Mouse (Mus musculus) stomach, embryonic 14.5 days (tissue): ENCODE results near the gene Olfr314. TPM values are rescaled to one million over a fixed set of nuclear protein-coding genes. Genes with fewer than 3 reads are reported as not detected.
"Not testable (repeated sequence)": the region's sequence is repeated elsewhere in the genome, so short reads cannot be mapped to it uniquely, and the experiment has no call there.

Experiments
- ATAC-seq: fragments of 200-750 bp; cut with Nextera tagmentation; 2 replicates; pipeline ENCODE4 v1.8.0; 2017; ENCODE audit warnings: low read depth, moderate TSS enrichment; ENCODE audit not compliant: insufficient number of reproducible peaks, insufficient read depth, low FRiP score
- H3K27ac ChIP-seq: fragments of 300-500 bp; sonication (generic); 2 replicates; pipeline ENCODE4 v1.5.1; 2014; ENCODE audit warnings: mild to moderate bottlenecking, low read length, moderate library complexity, mixed read lengths
- H3K27me3 ChIP-seq: fragments of 300-500 bp; sonication (generic); 2 replicates; pipeline ENCODE4 v1.6.1; 2014; ENCODE audit warnings: low read length, control low read depth, mixed read lengths; ENCODE audit not compliant: control insufficient read depth, insufficient read depth
- H3K36me3 ChIP-seq: fragments of 300-500 bp; sonication (generic); 2 replicates; pipeline ENCODE4 v1.6.1; 2014; ENCODE audit warnings: mild to moderate bottlenecking, control low read depth, low read length, moderate library complexity, mixed read lengths; ENCODE audit not compliant: control insufficient read depth, insufficient read depth
- H3K4me1 ChIP-seq: fragments of 300-500 bp; sonication (generic); 2 replicates; pipeline ENCODE4 v1.6.1; 2014; ENCODE audit warnings: low read length, control low read depth, mixed read lengths; ENCODE audit not compliant: control insufficient read depth, insufficient read depth
- H3K4me2 ChIP-seq: fragments of 300-500 bp; sonication (generic); replicated peaks from 2 replicates; pipeline ENCODE4 v1.6.1; 2014; ENCODE audit warnings: low read depth, low read length, control low read depth
- H3K4me3 ChIP-seq: fragments of 300-500 bp; sonication (generic); 2 replicates; pipeline ENCODE4 v1.5.1; 2014; ENCODE audit warnings: low read depth, low read length, control low read depth
- H3K9ac ChIP-seq: fragments of 300-500 bp; sonication (generic); replicated peaks from 2 replicates; pipeline ENCODE4 v1.6.1; 2014; ENCODE audit warnings: low read depth, mild to moderate bottlenecking, control low read depth, low read length, moderate library complexity, mixed read lengths
- H3K9me3 ChIP-seq: fragments of 300-500 bp; sonication (generic); 2 replicates; pipeline ENCODE4 v1.6.1; 2016; ENCODE audit warnings: low read depth, low read length, control low read depth; ENCODE audit not compliant: control insufficient read depth
- WGBS: fragments of 180-500 bp; shearing (Covaris S2); extraction: QIAGEN DNeasy Blood & Tissue Kit; methylation state at CpG from one replicate; pipeline ENCODE4 v1.1.7; 2014; 5-methylcytosine and 5-hydroxymethylcytosine counted together
- polyA plus RNA-seq: library from polyadenylated mRNA; unstranded; fragments of >200 nt; fragmentation: Nextera tagmentation; extraction: Ambion mirVana; gene quantifications from 2 replicates; pipeline ENCODE4 v1.2.1, GENCODE M21; 2014

Olfr314 gene
- polyA plus RNA-seq, result not detected in 2 replicates

DNA sequence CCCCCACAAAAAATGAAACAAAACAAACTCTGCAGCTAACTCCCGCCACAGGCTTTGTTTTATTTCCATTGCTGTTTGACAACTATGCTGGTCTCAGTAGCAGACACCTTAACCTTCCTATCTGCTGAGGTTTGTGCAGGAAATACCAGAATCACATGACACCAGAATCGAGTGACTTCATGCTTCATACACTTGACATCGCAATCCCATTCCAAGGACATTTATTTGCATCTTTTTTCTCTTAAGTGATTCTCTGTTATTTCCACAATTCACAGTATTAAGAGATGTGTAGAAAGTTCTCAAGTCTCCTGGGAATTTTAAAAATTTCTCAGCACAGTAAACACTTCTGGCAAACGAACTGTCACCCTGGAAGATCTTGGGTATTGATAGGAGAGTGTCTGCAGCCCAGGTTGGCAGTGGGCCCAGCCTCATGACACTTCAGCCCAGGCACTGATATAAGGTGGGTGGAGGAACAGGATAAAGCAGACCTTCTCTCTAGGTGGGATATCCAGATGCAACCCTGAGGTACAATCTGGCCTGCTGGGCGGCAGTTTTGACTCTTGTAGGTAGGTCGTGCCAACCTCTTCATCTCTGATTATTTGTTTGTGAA is at the start of gene Olfr314:
Gene Olfr314, plus strand, starts transcription at position 473 of the 610 bp plus-strand sequence.
- 68% methylated on average over 6 of the region's 6 CpGs for WGBS
- H3K9ac ChIP-seq, result no peak within 1 kb of the TSS
- H3K4me3 ChIP-seq, result no peak within 1 kb of the TSS
- H3K27me3 ChIP-seq, result no peaks in the 10 kb centered on the region
- no peak for ATAC-seq
- no peak within 1 kb of the TSS for H3K27ac ChIP-seq
- no peaks in the 10 kb centered on the region for H3K4me1 ChIP-seq
- H3K4me2 ChIP-seq, result no peak within 1 kb of the TSS
- no peaks in the 10 kb centered on the region for H3K36me3 ChIP-seq
- no peaks in the 10 kb centered on the region for H3K9me3 ChIP-seq

DNA sequence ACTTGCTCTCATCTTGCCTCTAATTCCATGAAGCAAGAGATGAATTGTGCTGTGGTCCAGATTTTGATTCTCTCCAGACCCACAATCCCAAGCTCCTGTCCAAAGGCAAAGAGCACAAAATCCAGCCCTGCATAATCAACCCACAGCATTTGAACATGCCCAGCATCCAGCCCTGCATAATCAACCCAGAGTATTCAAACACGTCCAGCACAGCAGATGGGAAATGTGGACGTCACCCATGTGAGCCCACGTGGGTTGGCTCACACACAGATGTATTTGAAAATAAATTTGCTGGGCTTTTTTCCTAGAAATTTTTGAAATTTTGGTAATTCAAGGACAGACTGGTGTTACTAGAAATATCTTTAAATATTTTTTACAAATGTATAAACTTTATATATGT is 49.4 kb upstream of the Olfr314 start:
- no peak overlapping the region for H3K9ac ChIP-seq
- no peak for ATAC-seq
- H3K36me3 ChIP-seq, result no peaks in the 10 kb centered on the region
- H3K4me2 ChIP-seq, result no peak overlapping the region
- no peaks in the 10 kb centered on the region for H3K4me1 ChIP-seq
- H3K27ac ChIP-seq, result no peak overlapping the region
- no peaks in the 10 kb centered on the region for H3K9me3 ChIP-seq
- no peak overlapping the region for H3K4me3 ChIP-seq
- no peaks in the 10 kb centered on the region for H3K27me3 ChIP-seq
- 60% methylated on average over 3 of the region's 3 CpGs for WGBS

DNA sequence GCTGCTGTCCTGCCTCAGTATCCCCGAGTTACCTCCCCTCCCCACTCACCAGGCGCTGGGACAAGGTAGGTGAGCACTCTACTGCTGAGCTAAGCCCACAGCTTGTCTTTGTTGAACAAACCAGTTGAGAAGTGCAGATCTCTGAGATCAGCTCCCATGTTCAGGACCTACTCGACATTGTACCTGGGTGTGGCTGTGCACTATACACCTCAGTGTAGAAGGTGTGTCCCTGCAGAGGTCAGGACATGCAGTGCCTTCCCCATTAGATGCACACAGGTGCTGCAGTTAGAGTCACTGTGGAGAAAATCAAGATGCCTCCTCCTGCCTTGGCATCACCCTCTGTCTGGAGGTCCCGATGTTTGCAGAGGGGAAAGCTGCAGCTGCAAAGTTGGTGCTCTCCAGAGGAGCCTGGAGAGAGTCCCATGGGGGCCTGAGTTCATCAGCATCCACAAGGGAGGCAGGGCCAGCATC is 43.9 kb upstream of the Olfr314 start, which contains the start of gene Olfr317:
Gene Olfr317, minus strand, starts transcription at position 421 of the 471 bp plus-strand sequence.
- no peaks in the 10 kb centered on the region for H3K27me3 ChIP-seq
- no peak within 1 kb of the TSS for H3K9ac ChIP-seq
- no peak within 1 kb of the TSS for H3K4me3 ChIP-seq
- no peak for ATAC-seq
- WGBS, result 63% methylated on average over 4 of the region's 4 CpGs
- H3K4me2 ChIP-seq, result no peak within 1 kb of the TSS
- no peak within 1 kb of the TSS for H3K27ac ChIP-seq
- no peaks in the 10 kb centered on the region for H3K4me1 ChIP-seq
- H3K36me3 ChIP-seq, result no peaks in the 10 kb centered on the region
- H3K9me3 ChIP-seq, result no peaks in the 10 kb centered on the region

DNA sequence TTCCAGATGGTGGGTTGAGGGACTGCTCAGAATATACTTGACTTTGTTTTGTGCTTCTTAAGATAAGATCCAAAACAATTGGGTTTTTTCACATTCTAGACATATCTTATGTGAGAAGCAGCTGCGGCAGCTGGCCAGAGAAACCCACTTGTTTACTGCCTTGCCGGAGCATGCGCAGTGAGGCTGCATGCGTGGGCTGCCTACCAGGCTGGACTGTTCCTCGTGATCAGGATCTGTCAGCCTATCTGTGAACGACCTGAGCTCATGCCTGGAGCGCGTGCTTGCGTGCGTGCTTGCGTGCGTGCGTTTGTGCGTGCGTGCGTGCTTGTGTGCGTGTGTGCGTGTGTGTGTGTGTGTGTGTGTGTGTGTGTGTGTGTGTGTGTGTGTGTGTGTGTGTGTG is 31.7 kb upstream of the Olfr314 start:
- ATAC-seq, H3K4me3 ChIP-seq, H3K9me3 ChIP-seq, H3K4me2 ChIP-seq, H3K4me1 ChIP-seq, H3K27me3 ChIP-seq, H3K9ac ChIP-seq, H3K27ac ChIP-seq, H3K36me3 ChIP-seq: not testable (repeated sequence)
- 78% methylated on average over 18 of the region's 18 CpGs for WGBS

DNA sequence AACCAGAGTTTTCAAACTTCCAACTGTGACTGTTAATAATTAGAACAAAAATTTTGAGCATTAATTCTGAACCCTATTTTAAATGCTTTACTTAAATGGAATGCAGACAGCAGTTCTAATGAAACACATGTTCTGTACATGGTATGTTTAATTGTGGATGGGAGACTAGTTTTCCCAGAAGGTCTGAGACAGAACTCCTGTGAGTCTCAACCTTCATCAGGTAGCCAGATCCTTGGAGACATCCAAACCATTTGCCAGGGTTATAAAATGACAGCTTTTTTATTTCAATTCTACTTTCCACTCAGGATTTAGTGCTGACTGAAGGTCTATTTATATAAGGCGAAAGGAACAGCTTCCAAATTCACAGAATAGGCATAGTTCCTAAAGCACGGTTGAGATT is 30.3 kb upstream of the Olfr314 start, which contains the start of gene Olfr316:
Gene Olfr316, plus strand, starts transcription at position 301 of the 400 bp plus-strand sequence.
- no peak within 1 kb of the TSS for H3K9ac ChIP-seq
- H3K27me3 ChIP-seq, result no peaks in the 10 kb centered on the region
- H3K4me1 ChIP-seq, result no peaks in the 10 kb centered on the region
- no peak within 1 kb of the TSS for H3K4me3 ChIP-seq
- ATAC-seq, result no peak
- H3K27ac ChIP-seq, result no peak within 1 kb of the TSS
- H3K36me3 ChIP-seq, result no peaks in the 10 kb centered on the region
- no peak within 1 kb of the TSS for H3K4me2 ChIP-seq
- no peaks in the 10 kb centered on the region for H3K9me3 ChIP-seq
- 79% methylated on average over 2 of the region's 2 CpGs for WGBS

DNA sequence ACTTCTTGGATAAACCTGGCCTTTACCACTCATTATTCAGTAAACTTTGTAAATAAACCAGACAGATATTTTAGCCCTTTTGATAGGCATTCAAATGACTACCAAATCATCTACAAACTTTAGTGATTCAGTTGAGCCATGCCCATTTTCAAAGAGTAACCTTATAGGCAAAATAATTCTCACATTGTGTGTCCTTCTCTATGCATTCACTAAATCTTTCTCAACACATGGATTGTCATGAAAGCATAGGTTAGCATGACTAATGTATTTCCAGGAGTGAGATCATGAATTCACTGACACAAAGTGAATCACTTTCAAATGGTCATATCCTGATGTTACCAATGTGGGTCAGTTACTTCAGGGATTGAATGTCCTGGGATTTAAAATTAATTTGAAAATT is 9.9 kb upstream of the Olfr314 start, which contains the start of gene Olfr315:
Gene Olfr315, plus strand, starts transcription at position 301 of the 400 bp plus-strand sequence.
- H3K36me3 ChIP-seq, result no peaks in the 10 kb centered on the region
- H3K4me2 ChIP-seq, result no peak within 1 kb of the TSS
- H3K9ac ChIP-seq, result no peak within 1 kb of the TSS
- H3K4me1 ChIP-seq, result no peaks in the 10 kb centered on the region
- no peak within 1 kb of the TSS for H3K4me3 ChIP-seq
- no peaks in the 10 kb centered on the region for H3K9me3 ChIP-seq
- H3K27me3 ChIP-seq, result no peaks in the 10 kb centered on the region
- no peak for ATAC-seq
- no peak within 1 kb of the TSS for H3K27ac ChIP-seq

DNA sequence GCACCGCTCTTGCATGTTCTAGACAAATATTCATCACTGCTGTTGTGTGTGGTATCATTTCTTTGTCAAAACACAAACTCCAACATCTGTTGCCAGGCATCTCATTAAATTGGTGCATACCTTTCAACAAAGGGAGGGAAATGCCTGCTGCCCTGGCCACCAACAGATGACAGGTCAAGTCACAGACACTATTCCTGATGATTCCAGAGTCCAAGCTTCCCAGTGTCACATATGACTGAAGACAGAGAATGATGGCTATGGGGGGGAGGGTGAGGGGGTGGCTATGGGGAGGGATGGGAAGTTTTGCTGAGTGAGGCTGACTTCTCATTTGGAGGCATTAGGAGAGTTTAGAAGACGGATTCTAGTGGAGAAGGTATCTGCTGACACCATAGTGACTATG is 1.4 kb downstream of the Olfr314 start:
- 73% methylated on average over 2 of the region's 2 CpGs for whole genome bisulfite sequencing
- no peak overlapping the region for H3K4me2 ChIP-seq
- no peaks in the 10 kb centered on the region for H3K9me3 ChIP-seq
- H3K27me3 ChIP-seq, result no peaks in the 10 kb centered on the region
- H3K4me3 ChIP-seq, result no peak overlapping the region
- H3K36me3 ChIP-seq, result no peaks in the 10 kb centered on the region
- no peaks in the 10 kb centered on the region for H3K4me1 ChIP-seq
- no peak for ATAC-seq
- H3K27ac ChIP-seq, result no peak overlapping the region
- H3K9ac ChIP-seq, result no peak overlapping the region

DNA sequence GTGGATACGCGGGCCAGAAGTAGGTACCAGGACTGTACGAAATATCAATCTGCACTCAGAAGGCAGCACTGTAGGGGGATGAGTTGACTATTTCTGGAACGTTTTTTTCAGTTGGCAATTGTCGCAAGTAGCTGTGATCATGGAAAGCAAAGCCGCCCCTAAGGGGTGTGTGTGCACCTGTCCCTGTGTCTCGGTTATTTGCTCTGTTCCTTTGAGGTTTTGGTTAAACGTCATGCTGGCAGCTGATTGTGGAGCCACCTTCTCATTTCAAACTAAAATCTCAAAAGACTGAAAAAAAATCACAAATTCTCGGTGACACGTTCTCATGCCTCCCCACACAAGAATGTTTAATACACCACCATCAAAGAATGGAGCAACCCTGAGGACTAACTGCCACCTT is 4.9 kb downstream of the Olfr314 start:
- Histone ChIP-seq H3K4me2 (no peak overlapping the region), H3K4me3 (no peak overlapping the region), H3K27me3 (no peaks in the 10 kb centered on the region), H3K9ac (no peak overlapping the region), H3K4me1 (no peaks in the 10 kb centered on the region), H3K36me3 (no peaks in the 10 kb centered on the region), H3K27ac (no peak overlapping the region), H3K9me3 (no peaks in the 10 kb centered on the region)
- 77% methylated on average over 10 of the region's 10 CpGs for WGBS
- no peak for ATAC-seq

DNA sequence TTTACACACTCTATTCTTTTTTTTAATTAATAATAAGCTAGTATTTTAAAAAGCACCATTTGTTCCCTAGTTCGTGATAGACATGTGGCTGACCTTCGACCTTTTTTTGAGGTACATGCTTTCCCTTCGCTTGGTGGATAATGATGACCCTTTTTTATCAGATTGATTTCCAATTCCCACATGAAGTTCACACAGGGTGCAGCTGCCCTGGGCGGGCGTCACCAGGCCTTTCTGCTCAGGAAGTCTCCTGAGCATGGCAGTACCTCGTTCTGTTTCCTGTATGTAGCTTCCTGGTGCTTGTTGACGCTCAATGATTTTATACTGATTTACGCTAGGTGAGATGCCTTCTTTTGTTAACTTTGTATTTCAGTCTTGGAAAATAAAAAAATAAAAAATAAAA is 5.6 kb downstream of the Olfr314 start:
- no peak overlapping the region for H3K4me3 ChIP-seq
- no peak overlapping the region for H3K9ac ChIP-seq
- H3K27me3 ChIP-seq, result no peaks in the 10 kb centered on the region
- no peaks in the 10 kb centered on the region for H3K4me1 ChIP-seq
- ATAC-seq, result no peak
- no peaks in the 10 kb centered on the region for H3K9me3 ChIP-seq
- no peaks in the 10 kb centered on the region for H3K36me3 ChIP-seq
- no peak overlapping the region for H3K27ac ChIP-seq
- H3K4me2 ChIP-seq, result no peak overlapping the region
- WGBS, result 81% methylated on average over 8 of the region's 8 CpGs
